Mouse (Mus musculus): Measurements from ENCODE around the gene Cnot11.

- TF ChIP-seq CTCF (IDR thresholded peaks at IDR 0.05; ENCODE audit: control insufficient read depth, insufficient read depth, low read length) (no peak), POLR2A (IDR thresholded peaks at IDR 0.05; ENCODE audit: borderline replicate concordance, control insufficient read depth, low read depth, low read length) (no peak)
Observed at GRCm38 (mm10) chr1:39502817-39503633, 31.8 kb upstream of the Cnot11 start.
